Mouse (Mus musculus): ENCODE results near the gene Mtmr14. TPM values are rescaled to one million over a fixed set of nuclear protein-coding genes. Genes with fewer than 3 reads are reported as not detected.

The Mtmr14 gene
- polyA plus RNA-seq, 1 experiment from 2014 or later, result 23.1 TPM

Other genes with a start within 250 kb of the Mtmr14 start
- gene Thumpd3, start 191.6 kb upstream of the Mtmr14 start, polyA plus RNA-seq (2015; fragmentation: Nextera tagmentation; extraction: Ambion mirVana), result 38.3 and 43.4 TPM in 2 replicates
- 46.4 and 50.8 TPM in 2 replicates for gene Setd5, start 160.5 kb upstream of the Mtmr14 start, polyA plus RNA-seq (2015; fragmentation: Nextera tagmentation; extraction: Ambion mirVana)
- gene Lhfpl4, start 42.5 kb upstream of the Mtmr14 start, polyA plus RNA-seq (2015; fragmentation: Nextera tagmentation; extraction: Ambion mirVana), result 0.35 and 0.37 TPM in 2 replicates
- gene Cpne9, start 44.5 kb downstream of the Mtmr14 start, polyA plus RNA-seq (2015; fragmentation: Nextera tagmentation; extraction: Ambion mirVana), result 0.11 TPM in 1 of 2 replicates, not detected in the other
- gene Brpf1, start 69.3 kb downstream of the Mtmr14 start, polyA plus RNA-seq (2015; fragmentation: Nextera tagmentation; extraction: Ambion mirVana), result 11.6 and 12.3 TPM in 2 replicates
- gene Ogg1, start 89.1 kb downstream of the Mtmr14 start, polyA plus RNA-seq (2015; fragmentation: Nextera tagmentation; extraction: Ambion mirVana), result 8.1 and 9.9 TPM in 2 replicates
- 117 and 122 TPM in 2 replicates for gene Camk1, start 106.1 kb downstream of the Mtmr14 start, polyA plus RNA-seq (2015; fragmentation: Nextera tagmentation; extraction: Ambion mirVana)
- 40.3 and 41.1 TPM in 2 replicates for gene Tada3, start 140.0 kb downstream of the Mtmr14 start, polyA plus RNA-seq (2015; fragmentation: Nextera tagmentation; extraction: Ambion mirVana)
- gene Arpc4, start 140.3 kb downstream of the Mtmr14 start, polyA plus RNA-seq (2015; fragmentation: Nextera tagmentation; extraction: Ambion mirVana), result 250 and 261 TPM in 2 replicates
- gene Ttll3, start 151.4 kb downstream of the Mtmr14 start, polyA plus RNA-seq (2015; fragmentation: Nextera tagmentation; extraction: Ambion mirVana), result 2.3 and 3.0 TPM in 2 replicates
- gene Rpusd3, start 181.5 kb downstream of the Mtmr14 start, polyA plus RNA-seq (2015; fragmentation: Nextera tagmentation; extraction: Ambion mirVana), result 14.2 and 15.0 TPM in 2 replicates
- gene Cidec, start 197.9 kb downstream of the Mtmr14 start, polyA plus RNA-seq (2015; fragmentation: Nextera tagmentation; extraction: Ambion mirVana), result 0.29 TPM in 1 of 2 replicates, not detected in the other
- gene Jagn1, start 204.7 kb downstream of the Mtmr14 start, polyA plus RNA-seq (2015; fragmentation: Nextera tagmentation; extraction: Ambion mirVana), result 64.5 and 65.2 TPM in 2 replicates
- 1.8 and 3.1 TPM in 2 replicates for gene Il17re, start 220.6 kb downstream of the Mtmr14 start, polyA plus RNA-seq (2015; fragmentation: Nextera tagmentation; extraction: Ambion mirVana)
- gene Il17rc, start 233.6 kb downstream of the Mtmr14 start, polyA plus RNA-seq (2015; fragmentation: Nextera tagmentation; extraction: Ambion mirVana), result 15.5 and 16.1 TPM in 2 replicates
- gene Creld1, start 245.5 kb downstream of the Mtmr14 start, polyA plus RNA-seq (2015; fragmentation: Nextera tagmentation; extraction: Ambion mirVana), result 44.8 and 46.8 TPM in 2 replicates

Measured in heart, embryonic 16.5 days (tissue).